Mouse (Mus musculus): ENCODE results near the gene Lect2.

DNA sequence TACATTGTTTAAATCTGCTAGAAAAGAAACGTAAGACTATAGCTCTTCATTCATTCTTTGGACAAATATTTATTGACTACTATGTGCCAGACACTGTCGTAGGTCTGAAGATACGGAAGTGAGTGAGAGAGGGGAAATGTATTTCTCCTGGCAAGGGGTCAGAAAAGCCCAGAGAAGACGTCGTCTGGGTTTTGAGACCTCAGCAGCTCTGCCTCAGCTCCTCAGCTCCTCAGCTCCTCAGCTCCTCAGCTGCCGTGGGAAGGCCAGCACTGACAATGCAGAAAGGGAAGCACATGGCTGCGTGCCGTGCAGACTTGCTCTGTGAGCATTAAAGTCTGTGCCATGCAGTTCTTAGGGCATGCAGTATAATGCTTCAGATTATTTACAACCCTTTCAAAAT, 18.6 kb downstream of the Lect2 start:
- TF ChIP-seq CTCF (IDR thresholded peaks at IDR 0.05; ENCODE audit: low read depth) (no peak), EP300 (optimal IDR thresholded peaks at IDR 0.05) (no peak)

Measured in stomach, postnatal 0 days (tissue).